Mouse (Mus musculus) thymus, adult 2 months (tissue): ENCODE measurements around the gene Mettl23. TPM values are rescaled to one million over a fixed set of nuclear protein-coding genes. Genes with fewer than 3 reads are reported as not detected.

Experiments used
- DNase-seq: peaks from one replicate; pipeline ENCODE4 v3.0.0; 2021
- H3K27ac ChIP-seq: fragments of 200-500 bp; 2 replicates; pipeline ENCODE4 v1.5.1; 2012; ENCODE audit warnings: low read length, control low read depth; ENCODE audit not compliant: control insufficient read depth, insufficient read depth
- H3K27me3 ChIP-seq: fragments of 200-500 bp; 2 replicates; pipeline ENCODE4 v1.6.1; 2012; ENCODE audit warnings: mild to moderate bottlenecking, low read length, moderate library complexity, mixed read lengths; ENCODE audit not compliant: control insufficient read depth, insufficient read depth
- H3K36me3 ChIP-seq: fragments of 200-500 bp; 2 replicates; pipeline ENCODE4 v1.6.1; 2012; ENCODE audit warnings: mild to moderate bottlenecking, low read length, moderate library complexity; ENCODE audit not compliant: control insufficient read depth, insufficient read depth
- H3K4me1 ChIP-seq: fragments of 200-500 bp; replicated peaks from 2 replicates; pipeline ENCODE4 v1.6.1; 2012; ENCODE audit warnings: low read length; ENCODE audit not compliant: control insufficient read depth, insufficient read depth
- H3K4me3 ChIP-seq: fragments of 200-500 bp; 2 replicates; pipeline ENCODE4 v1.5.1; 2012; ENCODE audit warnings: mild to moderate bottlenecking, low read length, control low read depth, moderate library complexity; ENCODE audit not compliant: control insufficient read depth, insufficient read depth
- CTCF ChIP-seq: fragments of 200-500 bp; IDR thresholded peaks from 2 replicates; pipeline ENCODE4 v1.5.1; 2012; ENCODE audit warnings: mild to moderate bottlenecking, control low read depth, low read length, moderate library complexity, borderline replicate concordance; ENCODE audit not compliant: control insufficient read depth, poor library complexity, insufficient read depth; ENCODE audit errors: extremely low read depth
- POLR2A ChIP-seq: fragments of 200-500 bp; IDR thresholded peaks from 2 replicates; pipeline ENCODE4 v1.6.1; 2012; ENCODE audit warnings: mild to moderate bottlenecking, low read length, control low read depth, moderate library complexity; ENCODE audit not compliant: control insufficient read depth, poor library complexity, insufficient read depth; ENCODE audit errors: extremely low read depth
- WGBS: fragments of 180-500 bp; shearing (Covaris S2); methylation state at CpG from one replicate; pipeline ENCODE4 v1.1.7; 2018; 5-methylcytosine and 5-hydroxymethylcytosine counted together
- polyA plus RNA-seq: library from polyadenylated mRNA; depleted of rRNA; stranded (reverse); fragments of >200 nt; gene quantifications from 2 replicates; pipeline ENCODE4 v1.2.3, GENCODE M21; 2012

Mettl23 gene
- polyA plus RNA-seq, 1 experiment: 82.6 TPM

GRCm38 (mm10) chr11:116807526-116807925 lies 35.6 kb upstream of the Mettl23 start:
- peaks cover 32% of the 10 kb centered on the region for H3K4me1 ChIP-seq
- no peak overlapping the region for H3K27ac ChIP-seq
- no peak for DNase-seq
- H3K36me3 ChIP-seq: no peaks in the 10 kb centered on the region
- H3K4me3 ChIP-seq: no peak overlapping the region
- H3K27me3 ChIP-seq: no peaks in the 10 kb centered on the region
- 54% methylated on average over 3 of the region's 3 CpGs for WGBS
- TF ChIP-seq CTCF (no peak), POLR2A (no peak)

- peak; percentile 66; the same call in 1 of the 2 replicates for TF ChIP-seq CTCF
- TF ChIP-seq POLR2A: no peak
- Histone ChIP-seq H3K27me3 (no peaks in the 10 kb centered on the region), H3K4me3 (no peak overlapping the region), H3K4me1 (peaks cover 27% of the 10 kb centered on the region), H3K27ac (no peak overlapping the region), H3K36me3 (no peaks in the 10 kb centered on the region)
- DNase-seq: peak; percentile 82
- WGBS: 36% methylated on average over 7 of the region's 7 CpGs
Measured at GRCm38 (mm10) chr11:116807938-116808606, 35.0 kb upstream of the Mettl23 start.

GRCm38 (mm10) chr11:116808811-116809395 lies 34.2 kb upstream of the Mettl23 start:
- WGBS: 91% methylated on average over 11 of the region's 11 CpGs
- DNase-seq: no peak
- H3K27me3 ChIP-seq: no peaks in the 10 kb centered on the region
- TF ChIP-seq POLR2A: no peak
- TF ChIP-seq CTCF: no peak
- H3K4me1 ChIP-seq: peaks cover 23% of the 10 kb centered on the region
- no peak overlapping the region for H3K27ac ChIP-seq
- no peak overlapping the region for H3K4me3 ChIP-seq
- H3K36me3 ChIP-seq: no peaks in the 10 kb centered on the region

GRCm38 (mm10) chr11:116809520-116809919 lies 33.6 kb upstream of the Mettl23 start:
- WGBS: 46% methylated on average over 8 of the region's 8 CpGs
- Histone ChIP-seq H3K27me3 (no peaks in the 10 kb centered on the region), H3K4me3 (no peak overlapping the region), H3K36me3 (no peaks in the 10 kb centered on the region), H3K4me1 (peaks cover 21% of the 10 kb centered on the region), H3K27ac (no peak overlapping the region)
- no peak for DNase-seq
- TF ChIP-seq CTCF: no peak
- no peak for TF ChIP-seq POLR2A

GRCm38 (mm10) chr11:116810528-116810927 lies 32.5 kb upstream of the Mettl23 start:
- peaks cover 18% of the 10 kb centered on the region for H3K4me1 ChIP-seq
- TF ChIP-seq POLR2A (no peak), CTCF (no peak)
- 83% methylated on average over 11 of the region's 11 CpGs for WGBS
- no peak overlapping the region for H3K27ac ChIP-seq
- DNase-seq: no peak
- H3K4me3 ChIP-seq: no peak overlapping the region
- H3K36me3 ChIP-seq: no peaks in the 10 kb centered on the region
- H3K27me3 ChIP-seq: no peaks in the 10 kb centered on the region

GRCm38 (mm10) chr11:116810983-116811901 lies 31.8 kb upstream of the Mettl23 start:
- DNase-seq: peak; percentile 53
- H3K4me3 ChIP-seq: peak overlapping the region; percentile 46
- H3K27ac ChIP-seq: no peak overlapping the region
- H3K4me1 ChIP-seq: peaks cover 18% of the 10 kb centered on the region
- TF ChIP-seq POLR2A (no peak), CTCF (no peak)
- no peaks in the 10 kb centered on the region for H3K36me3 ChIP-seq
- H3K27me3 ChIP-seq: no peaks in the 10 kb centered on the region
- 14% methylated on average over 31 of the region's 32 CpGs for WGBS
